In the genomic region with DNA sequence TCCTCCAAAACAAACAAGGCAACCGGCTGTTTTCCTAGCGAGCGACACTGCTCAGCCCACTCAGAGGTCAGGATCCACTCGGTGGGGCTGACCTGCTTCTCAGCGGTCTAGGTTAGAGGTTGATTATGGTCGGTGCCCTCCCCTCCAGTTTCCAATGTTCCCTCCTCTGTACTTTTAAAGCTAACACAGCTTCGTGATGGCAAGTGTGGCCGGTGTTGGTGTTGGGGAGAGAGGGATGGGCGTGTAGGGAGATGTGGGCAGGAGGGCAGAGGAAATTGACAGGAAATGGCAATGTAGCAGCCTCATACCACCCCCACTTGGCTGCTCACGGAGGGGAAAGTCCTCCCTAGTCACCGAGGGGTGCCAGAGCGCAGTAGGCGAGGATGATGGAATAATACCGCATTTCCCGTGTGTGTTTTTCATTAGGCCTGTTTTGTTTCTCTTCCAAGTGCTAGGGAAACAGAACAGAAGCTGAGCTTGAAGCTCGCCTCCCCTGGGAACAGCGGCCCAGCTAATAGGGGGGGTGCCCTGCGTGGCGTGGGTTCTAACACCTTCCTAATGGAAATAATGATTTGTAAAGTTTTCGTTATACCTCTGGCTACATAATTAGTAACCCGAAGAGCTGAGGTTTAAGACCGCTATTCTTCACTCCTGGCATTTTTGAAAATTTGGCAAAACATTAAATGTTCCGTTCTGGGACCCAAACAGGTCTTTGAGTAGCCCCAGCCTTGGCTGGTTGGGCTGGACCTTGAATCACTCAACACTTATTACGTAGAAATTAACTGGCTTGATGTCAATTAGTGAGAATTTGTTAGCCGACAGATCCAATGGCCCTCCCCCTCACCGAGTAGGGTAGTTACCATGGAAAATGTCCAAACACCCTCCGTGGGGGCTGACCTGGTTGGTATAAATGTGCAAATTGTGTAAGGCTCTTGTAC, we compare ENCODE assay signal across 9 mouse cellular contexts.
A peak's percentile ranks its signal among the peaks of the same experiment; 100 is the strongest.
DNase-seq lines count a peak whose midpoint lies in the region; ATAC-seq and TF ChIP-seq lines count a peak whose summit lies in the region.
"Had no signal": no experiment of that assay in that cellular context is flagged by ENCODE, and none has a peak within 500 bp of the region (broad histone marks: within the 10 kb centered on the region; RNA-seq: fewer than 3 reads in every experiment).

No protein-coding gene starts in this region.

- peak; percentile 15; the same call in 1 of the 2 replicates for ATAC-seq in neural tube, embryonic 13.5 days (ENCODE audit: low read depth)
- no peak for ATAC-seq in kidney, postnatal 0 days (replicated peaks; ENCODE audit: low FRiP score, low read depth)
- no peak for ATAC-seq in monocyte, adult 5-6 weeks (replicated peaks; ENCODE audit: insufficient number of reproducible peaks, low FRiP score, low TSS enrichment, poor library complexity, severe bottlenecking)

- peaks cover 18% of the 10 kb centered on the region for H3K4me1 ChIP-seq in neural tube, embryonic 13.5 days (replicated peaks)
- peaks cover 18% of the 10 kb centered on the region; the same call in 1 of the 2 replicates for H3K4me1 ChIP-seq in kidney, postnatal 0 days (replicated peaks; ENCODE audit: insufficient read depth, low read length)

- WGBS in neural tube, embryonic 13.5 days: 66% methylated on average over 27 of the region's 27 CpGs
- 23% methylated on average over 27 of the region's 27 CpGs for WGBS in kidney, postnatal 0 days

- 0 out of 2 replicates have a peak overlapping the region, but pooled peaks have one; percentile 5 for H3K4me2 ChIP-seq in neural tube, embryonic 13.5 days
- peak overlapping the region; percentile 51 for H3K4me2 ChIP-seq in kidney, postnatal 0 days (ENCODE audit: low read length)

- no peaks in the 10 kb centered on the region for H3K9me3 ChIP-seq in neural tube, embryonic 13.5 days
- H3K9me3 ChIP-seq in kidney, postnatal 0 days (replicated peaks; ENCODE audit: low read length): no peaks in the 10 kb centered on the region

- H3K27me3 ChIP-seq in neural tube, embryonic 13.5 days: no peaks in the 10 kb centered on the region
- no peaks in the 10 kb centered on the region for H3K27me3 ChIP-seq in kidney, postnatal 0 days (ENCODE audit: insufficient read depth, low read length)

- H3K27ac ChIP-seq in neural tube, embryonic 13.5 days (replicated peaks): no peak overlapping the region; the same call in 1 of the 2 replicates
- peak overlapping the region; percentile 63 for H3K27ac ChIP-seq in kidney, postnatal 0 days
- H3K27ac ChIP-seq: stomach, postnatal 0 days had no signal

- no peak for TF ChIP-seq CTCF in kidney, postnatal 0 days (IDR thresholded peaks at IDR 0.05; ENCODE audit: low read depth)

- no peaks in the 10 kb centered on the region for H3K36me3 ChIP-seq in neural tube, embryonic 13.5 days
- no peaks in the 10 kb centered on the region for H3K36me3 ChIP-seq in kidney, postnatal 0 days (ENCODE audit: insufficient read depth, low read length)

- no peak overlapping the region for H3K9ac ChIP-seq in neural tube, embryonic 13.5 days
- peak overlapping the region; percentile 23; the same call in 1 of the 2 replicates for H3K9ac ChIP-seq in kidney, postnatal 0 days (ENCODE audit: low read depth, low read length)

- no peak overlapping the region for H3K4me3 ChIP-seq in neural tube, embryonic 13.5 days
- H3K4me3 ChIP-seq in kidney, postnatal 0 days (replicated peaks; ENCODE audit: low read depth, low read length): no peak overlapping the region

- DNase-seq in neural tube, embryonic 10.5 days (ENCODE audit: extremely low spot score, low spot score): no peak
- peak; percentile 21 for DNase-seq in gastrocnemius, postnatal 25 days
- DNase-seq in kidney, postnatal 0 days (ENCODE audit: low spot score): peak; percentile 35
- DNase-seq in ovary, postnatal 14 days (ENCODE audit: low spot score): peak; percentile 10
- no peak for DNase-seq in urinary bladder, postnatal 25 days (ENCODE audit: low spot score)
- DNase-seq in yolk sac, embryonic 10.5 days (ENCODE audit: low spot score): no peak

Comparison
In these comparisons a context has a peak if more than half of its experiments do, and no peak if none do; other contexts are left out.
1. DNase-seq: peak in gastrocnemius, postnatal 25 days (single experiment), kidney, postnatal 0 days (single experiment) and ovary, postnatal 14 days (single experiment); none in neural tube, embryonic 10.5 days (single experiment), urinary bladder, postnatal 25 days (single experiment) and yolk sac, embryonic 10.5 days (single experiment).